Mouse (Mus musculus): ENCODE data around the gene B3gat3.
"Not testable (repeated sequence)": the region's sequence is repeated elsewhere in the genome, so short reads cannot be mapped to it uniquely, and the experiment has no call there.

Gene B3gat3

GRCm38 (mm10) chr19:8920073-8920736 lies at the start of gene B3gat3:
B3gat3 (plus strand) TSS chr19:8920374.
- peak; percentile 95 for DNase-seq (ENCODE audit: low read depth, low spot score)

- DNase-seq (ENCODE audit: low read depth, low spot score) = not testable (repeated sequence)
Observed at GRCm38 (mm10) chr19:8870381-8870780, 49.8 kb upstream of the B3gat3 start.

GRCm38 (mm10) chr19:8870838-8871237 lies 49.3 kb upstream of the B3gat3 start:
- no peak for DNase-seq (ENCODE audit: low read depth, low spot score)

- DNase-seq (ENCODE audit: low read depth, low spot score) = peak; percentile 99
Observed at GRCm38 (mm10) chr19:8871267-8872186, 48.6 kb upstream of the B3gat3 start, which contains the start of gene Ubxn1. Ubxn1 (plus strand) TSS chr19:8871496.

- peak; percentile 69 for DNase-seq (ENCODE audit: low read depth, low spot score)
Observed at GRCm38 (mm10) chr19:8872266-8872840, 47.8 kb upstream of the B3gat3 start.

- no peak for DNase-seq (ENCODE audit: low read depth, low spot score)
Observed at GRCm38 (mm10) chr19:8875031-8875430, 45.1 kb upstream of the B3gat3 start.

DNA sequence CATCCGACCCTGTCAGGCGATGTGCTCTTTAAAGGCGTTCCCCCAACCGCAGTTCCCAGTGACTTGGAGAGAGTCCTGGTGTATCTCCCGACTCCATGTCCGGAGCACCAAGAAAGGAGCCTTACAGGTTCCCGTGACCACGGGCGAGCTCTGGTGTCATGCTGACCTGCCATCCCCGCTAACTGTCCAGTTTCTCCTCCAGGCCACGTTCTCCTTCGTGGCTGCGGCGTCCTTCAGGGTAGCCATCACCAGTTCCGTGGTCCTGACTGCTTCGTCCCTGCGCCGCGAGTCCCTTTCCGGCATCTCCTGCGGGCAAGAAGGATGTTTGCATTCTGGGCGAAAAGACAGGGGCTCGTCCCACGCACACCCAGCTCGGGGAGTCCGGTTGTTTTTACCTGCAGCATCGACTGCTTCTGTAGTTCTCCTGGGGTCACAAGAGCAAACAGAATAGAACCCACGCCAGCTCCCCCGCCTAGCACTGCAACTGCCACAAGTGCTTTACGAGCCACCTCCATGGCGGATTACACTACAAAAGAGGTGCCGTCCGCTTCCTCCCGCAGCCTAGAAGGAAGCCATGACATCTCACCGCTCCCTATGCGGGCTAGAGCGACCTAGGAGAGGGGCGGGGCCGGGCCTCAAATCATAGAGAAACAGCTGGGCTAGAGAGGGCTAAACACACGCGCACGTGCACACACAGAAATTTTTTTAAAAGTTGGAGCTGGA lies 39.7 kb upstream of the B3gat3 start, which contains the start of gene Uqcc3:
Uqcc3 (minus strand) TSS at position 613 of the 723 bp plus-strand sequence.
- DNase-seq (ENCODE audit: low read depth, low spot score) = peak; percentile 89

DNA sequence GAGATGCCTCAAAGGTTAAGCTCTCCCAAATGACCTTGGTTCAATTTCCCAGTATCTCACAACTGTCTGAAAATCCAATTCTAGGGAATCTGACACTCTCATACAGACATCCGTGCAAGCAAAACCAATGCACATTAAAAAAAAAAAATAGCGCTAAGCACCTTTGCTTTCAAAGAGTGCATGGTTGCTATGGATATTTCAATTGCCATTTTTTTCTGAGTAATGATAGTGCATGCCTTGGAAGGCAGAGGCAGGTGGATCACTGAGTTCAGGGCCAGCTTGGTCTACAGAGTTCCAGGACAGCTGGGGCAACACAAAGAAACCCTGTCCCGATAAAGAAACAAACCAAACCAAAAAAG lies 39.2 kb upstream of the B3gat3 start:
- no peak for DNase-seq (ENCODE audit: low read depth, low spot score)

DNA sequence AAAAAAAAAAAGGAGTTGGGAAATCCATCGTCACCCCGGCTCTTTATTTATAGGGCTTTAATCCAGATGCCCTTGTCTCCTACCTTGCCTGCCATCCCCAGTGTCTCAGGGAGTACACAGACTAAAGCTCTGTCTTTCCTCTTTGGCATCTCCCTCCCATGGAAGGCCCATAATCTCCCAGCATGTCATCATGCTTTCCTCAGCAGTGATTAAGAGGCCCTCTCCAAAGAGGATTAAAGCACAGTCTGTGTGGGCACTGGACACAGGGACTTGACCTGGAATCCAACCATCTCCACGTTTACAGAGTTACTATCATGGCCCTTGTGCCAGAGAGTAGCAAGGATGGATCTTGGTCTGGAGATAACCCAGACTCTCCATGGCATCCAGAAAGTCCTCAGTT lies 36.6 kb upstream of the B3gat3 start, which contains the start of the genes Lbhd1 and Gm49403:
Lbhd1 (plus strand) TSS at position 117 of the 400 bp plus-strand sequence.
Gm49403 (plus strand) TSS at position 315 of the 400 bp plus-strand sequence.
- no peak for DNase-seq (ENCODE audit: low read depth, low spot score)

GRCm38 (mm10) chr19:8886916-8887584 lies 33.1 kb upstream of the B3gat3 start:
- DNase-seq (ENCODE audit: low read depth, low spot score) = peak; percentile 62

DNA sequence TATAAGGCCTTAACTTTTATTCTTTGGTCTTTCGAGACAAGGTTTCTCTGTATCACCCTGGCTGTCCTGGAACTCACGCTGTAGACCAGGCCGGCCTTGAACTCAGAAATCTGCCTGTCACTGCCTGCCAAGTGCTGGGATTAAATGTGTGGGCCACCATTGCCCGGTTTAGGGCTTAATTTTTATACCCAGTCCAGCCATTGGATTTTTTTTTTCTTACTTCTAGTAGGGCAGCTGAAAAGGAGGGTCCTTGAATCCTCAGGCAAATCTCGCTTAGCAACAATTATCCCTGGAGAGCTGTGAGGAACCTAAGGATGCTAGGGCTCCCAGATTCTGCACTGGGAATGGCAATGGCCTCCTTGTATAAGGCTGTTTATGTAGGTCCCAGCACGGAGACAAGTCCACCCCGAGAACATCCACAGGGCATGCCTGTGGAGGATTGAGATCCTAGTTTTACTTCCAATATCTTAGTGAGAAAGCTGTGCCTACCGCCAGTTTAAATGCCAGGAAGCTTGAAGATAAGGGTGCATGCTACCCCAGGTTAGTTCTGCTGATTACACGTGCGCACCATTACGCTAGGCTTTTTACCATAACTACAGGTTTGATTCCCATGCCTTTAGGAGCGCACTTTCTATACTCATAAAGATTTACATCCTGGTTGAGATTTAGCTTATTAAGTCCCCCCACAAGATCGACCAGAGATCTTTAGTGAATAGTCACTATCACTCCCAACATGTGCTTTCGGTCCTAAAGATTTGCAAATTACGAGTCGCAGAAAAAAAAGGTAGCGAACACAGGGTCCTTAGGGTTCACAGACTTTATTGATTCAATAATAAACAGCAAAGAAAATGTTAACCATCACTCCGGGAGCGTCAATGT lies 32.4 kb upstream of the B3gat3 start:
- DNase-seq (ENCODE audit: low read depth, low spot score) = peak; percentile 69

GRCm38 (mm10) chr19:8888511-8889385 lies 31.4 kb upstream of the B3gat3 start, which contains the start of the genes 1810009A15Rik and Gm49416:
1810009A15Rik (plus strand) TSS chr19:8888853.
Gm49416 (plus strand) TSS chr19:8888926.
- DNase-seq (ENCODE audit: low read depth, low spot score) = peak; percentile 99

- DNase-seq (ENCODE audit: low read depth, low spot score) = peak; percentile 95
Observed at GRCm38 (mm10) chr19:8892829-8893766, 27.1 kb upstream of the B3gat3 start, which contains the start of gene Ints5. Ints5 (plus strand) TSS chr19:8893005.

DNA sequence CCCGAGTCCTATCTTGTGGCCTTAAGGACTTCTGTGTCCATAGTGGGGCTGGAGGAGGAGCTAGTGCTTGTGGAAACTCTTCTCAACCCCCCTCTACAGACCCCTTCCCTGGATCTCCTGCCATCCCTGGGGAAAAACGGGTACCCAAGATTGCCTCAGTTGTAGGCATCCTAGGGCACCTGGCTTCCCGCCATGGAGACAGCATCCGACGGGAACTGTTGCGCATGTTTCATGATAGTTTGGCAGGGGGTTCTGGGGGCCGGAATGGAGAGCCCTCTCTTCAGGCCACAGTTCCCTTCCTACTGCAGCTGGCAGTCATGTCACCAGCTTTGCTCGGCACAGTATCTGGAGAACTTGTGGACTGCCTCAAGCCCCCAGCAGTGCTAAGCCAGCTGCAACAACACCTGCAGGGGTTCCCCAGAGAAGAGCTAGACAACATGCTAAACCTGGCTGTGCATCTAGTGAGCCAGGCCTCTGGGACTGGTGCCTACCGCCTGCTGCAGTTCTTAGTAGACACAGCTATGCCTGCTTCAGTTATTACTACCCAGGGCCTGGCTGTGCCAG lies 24.7 kb upstream of the B3gat3 start:
- DNase-seq (ENCODE audit: low read depth, low spot score) = no peak

GRCm38 (mm10) chr19:8896231-8896630 lies 23.9 kb upstream of the B3gat3 start:
- DNase-seq (ENCODE audit: low read depth, low spot score) = not testable (repeated sequence)

- DNase-seq (ENCODE audit: low read depth, low spot score) = peak; percentile 79
Observed at GRCm38 (mm10) chr19:8897211-8897864, 22.8 kb upstream of the B3gat3 start.
